Mouse (Mus musculus): ENCODE data around the gene Snx21. TPM values are rescaled to one million over a fixed set of nuclear protein-coding genes. Genes with fewer than 3 reads are reported as not detected.

Gene Snx21
- polyA plus RNA-seq, 1 experiment from 2014 or later, result 24.0 TPM

GRCm38 (mm10) chr2:164835164-164835563 is 49.5 kb downstream of the Snx21 start:
- Histone ChIP-seq H3K27me3 (no peaks in the 10 kb centered on the region), H3K9ac (no peak overlapping the region), H3K4me1 (peaks cover 25% of the 10 kb centered on the region), H3K4me3 (replicated peaks) (peak overlapping the region; percentile 71), H3K27ac (no peak overlapping the region), H3K4me2 (peak overlapping the region; percentile 90), H3K9me3 (replicated peaks) (no peaks in the 10 kb centered on the region), H3K36me3 (peaks cover 47% of the 10 kb centered on the region)
- WGBS, result 89% methylated on average over 4 of the region's 4 CpGs
- no peak for ATAC-seq (replicated peaks; ENCODE audit: low FRiP score)

Other genes with a start within 250 kb of the Snx21 start
- 329 and 368 TPM in 2 replicates for gene Wfdc2, start 223.4 kb upstream of the Snx21 start, polyA plus RNA-seq (2015; fragmentation: Nextera tagmentation; extraction: Ambion mirVana)
- gene Spint3, start 212.4 kb upstream of the Snx21 start, polyA plus RNA-seq (2015; fragmentation: Nextera tagmentation; extraction: Ambion mirVana), result not detected in 2 replicates
- 0.34 TPM in 1 of 2 replicates, not detected in the other for gene Wfdc6a, start 200.4 kb upstream of the Snx21 start, polyA plus RNA-seq (2015; fragmentation: Nextera tagmentation; extraction: Ambion mirVana)
- gene Eppin, start 192.2 kb upstream of the Snx21 start, polyA plus RNA-seq (2015; fragmentation: Nextera tagmentation; extraction: Ambion mirVana), result not detected in 2 replicates
- not detected in 2 replicates for gene Wfdc6b, start 172.3 kb upstream of the Snx21 start, polyA plus RNA-seq (2015; fragmentation: Nextera tagmentation; extraction: Ambion mirVana)
- not detected in 2 replicates for gene Wfdc8, start 172.2 kb upstream of the Snx21 start, polyA plus RNA-seq (2015; fragmentation: Nextera tagmentation; extraction: Ambion mirVana)
- not detected in 2 replicates for gene Wfdc16, start 147.0 kb upstream of the Snx21 start, polyA plus RNA-seq (2015; fragmentation: Nextera tagmentation; extraction: Ambion mirVana)
- gene Wfdc10, start 129.8 kb upstream of the Snx21 start, polyA plus RNA-seq (2015; fragmentation: Nextera tagmentation; extraction: Ambion mirVana), result 0.41 TPM in 1 of 2 replicates, not detected in the other
- not detected in 2 replicates for gene Wfdc9, start 129.2 kb upstream of the Snx21 start, polyA plus RNA-seq (2015; fragmentation: Nextera tagmentation; extraction: Ambion mirVana)
- not detected in 2 replicates for gene Wfdc11, start 111.7 kb upstream of the Snx21 start, polyA plus RNA-seq (2015; fragmentation: Nextera tagmentation; extraction: Ambion mirVana)
- 0.43 and 0.57 TPM in 2 replicates for gene Wfdc13, start 100.7 kb upstream of the Snx21 start, polyA plus RNA-seq (2015; fragmentation: Nextera tagmentation; extraction: Ambion mirVana)
- gene Spint4, start 87.3 kb upstream of the Snx21 start, polyA plus RNA-seq (2015; fragmentation: Nextera tagmentation; extraction: Ambion mirVana), result 0.65 and 0.76 TPM in 2 replicates
- not detected in 2 replicates for gene Spint5, start 70.5 kb upstream of the Snx21 start, polyA plus RNA-seq (2015; fragmentation: Nextera tagmentation; extraction: Ambion mirVana)
- 1.2 and 1.3 TPM in 2 replicates for gene Wfdc3, start 39.9 kb upstream of the Snx21 start, polyA plus RNA-seq (2015; fragmentation: Nextera tagmentation; extraction: Ambion mirVana)
- 74.6 and 75.1 TPM in 2 replicates for gene Dnttip1, start 39.8 kb upstream of the Snx21 start, polyA plus RNA-seq (2015; fragmentation: Nextera tagmentation; extraction: Ambion mirVana)
- 517 and 530 TPM in 2 replicates for gene Ube2c, start 15.9 kb upstream of the Snx21 start, polyA plus RNA-seq (2015; fragmentation: Nextera tagmentation; extraction: Ambion mirVana)
- gene Tnnc2, start 5.9 kb upstream of the Snx21 start, polyA plus RNA-seq (2015; fragmentation: Nextera tagmentation; extraction: Ambion mirVana), result 40.1 and 87.2 TPM in 2 replicates
- 20.8 and 21.2 TPM in 2 replicates for gene Acot8, start 19.1 kb downstream of the Snx21 start, polyA plus RNA-seq (2015; fragmentation: Nextera tagmentation; extraction: Ambion mirVana)
- gene Zswim3, start 19.3 kb downstream of the Snx21 start, polyA plus RNA-seq (2015; fragmentation: Nextera tagmentation; extraction: Ambion mirVana), result 9.0 and 9.2 TPM in 2 replicates
- gene Zswim1, start 36.9 kb downstream of the Snx21 start, polyA plus RNA-seq (2015; fragmentation: Nextera tagmentation; extraction: Ambion mirVana), result 18.4 and 19.8 TPM in 2 replicates
- gene Spata25, start 42.7 kb downstream of the Snx21 start, polyA plus RNA-seq (2015; fragmentation: Nextera tagmentation; extraction: Ambion mirVana), result 0.21 TPM in 1 of 2 replicates, not detected in the other
- 160 and 170 TPM in 2 replicates for gene Ctsa, start 47.0 kb downstream of the Snx21 start, polyA plus RNA-seq (2015; fragmentation: Nextera tagmentation; extraction: Ambion mirVana)
- 7.0 and 8.9 TPM in 2 replicates for gene Neurl2, start 47.6 kb downstream of the Snx21 start, polyA plus RNA-seq (2015; fragmentation: Nextera tagmentation; extraction: Ambion mirVana)
- gene Pltp, start 71.9 kb downstream of the Snx21 start, polyA plus RNA-seq (2015; fragmentation: Nextera tagmentation; extraction: Ambion mirVana), result 35.6 and 38.7 TPM in 2 replicates
- gene Pcif1, start 93.5 kb downstream of the Snx21 start, polyA plus RNA-seq (2015; fragmentation: Nextera tagmentation; extraction: Ambion mirVana), result 73.1 and 81.1 TPM in 2 replicates
- gene Zfp335, start 125.9 kb downstream of the Snx21 start, polyA plus RNA-seq (2015; fragmentation: Nextera tagmentation; extraction: Ambion mirVana), result 12.1 and 14.4 TPM in 2 replicates
- gene Mmp9, start 155.0 kb downstream of the Snx21 start, polyA plus RNA-seq (2015; fragmentation: Nextera tagmentation; extraction: Ambion mirVana), result 2.6 and 41.3 TPM in 2 replicates
- gene Slc12a5, start 175.0 kb downstream of the Snx21 start, polyA plus RNA-seq (2015; fragmentation: Nextera tagmentation; extraction: Ambion mirVana), result 1.1 TPM in 2 replicates
- gene Ncoa5, start 249.0 kb downstream of the Snx21 start, polyA plus RNA-seq (2015; fragmentation: Nextera tagmentation; extraction: Ambion mirVana), result 73.5 and 79.6 TPM in 2 replicates